Mouse (Mus musculus): Measurements from ENCODE around the gene Slc35f4.

DNA sequence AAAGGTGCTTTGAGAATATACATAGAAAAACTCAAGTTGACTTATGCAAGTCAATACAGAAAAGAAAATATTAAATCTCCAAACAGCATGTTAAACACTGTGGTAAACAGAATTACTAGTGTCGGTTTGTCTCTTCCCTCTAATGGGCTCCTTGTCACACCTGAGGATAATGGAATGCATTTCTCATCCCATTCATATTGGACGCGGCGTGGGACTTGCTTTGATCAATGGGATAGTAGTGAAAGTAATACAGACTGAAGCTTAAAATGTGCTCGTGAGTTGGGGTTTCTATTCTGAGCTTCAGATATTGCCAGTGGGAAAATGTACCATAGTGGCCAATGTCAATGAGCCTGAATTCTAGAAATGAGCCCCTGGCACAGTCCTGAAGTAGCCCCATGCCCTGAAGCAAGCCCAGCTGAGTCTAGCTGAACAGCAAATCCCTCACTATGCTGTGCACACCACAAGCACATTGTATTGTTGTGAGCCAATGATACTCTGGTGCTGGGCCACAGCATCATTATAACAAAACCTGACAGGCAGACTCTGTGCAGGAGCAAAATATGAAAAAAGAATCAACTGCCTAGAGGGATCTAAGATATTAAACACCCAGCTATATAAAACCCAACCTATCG is 71.4 kb downstream of the Slc35f4 start:
- TF ChIP-seq CTCF (conservative IDR thresholded peaks at IDR 0.05 in 1 of 2, IDR thresholded peaks at IDR 0.05 in 1 of 2; ENCODE audit: low read depth in 2 of 2, low read length in 2 of 2) = no peak
- TF ChIP-seq TBP (conservative IDR thresholded peaks at IDR 0.05; ENCODE audit: low read depth, low read length) = no peak

Measured in CH12.LX (cell line).